Mouse (Mus musculus): ENCODE data around the gene Pds5a. TPM values are rescaled to one million over a fixed set of nuclear protein-coding genes. Genes with fewer than 3 reads are reported as not detected.

Gene Pds5a
- polyA plus RNA-seq, 1 experiment = 53.7 TPM

DNA sequence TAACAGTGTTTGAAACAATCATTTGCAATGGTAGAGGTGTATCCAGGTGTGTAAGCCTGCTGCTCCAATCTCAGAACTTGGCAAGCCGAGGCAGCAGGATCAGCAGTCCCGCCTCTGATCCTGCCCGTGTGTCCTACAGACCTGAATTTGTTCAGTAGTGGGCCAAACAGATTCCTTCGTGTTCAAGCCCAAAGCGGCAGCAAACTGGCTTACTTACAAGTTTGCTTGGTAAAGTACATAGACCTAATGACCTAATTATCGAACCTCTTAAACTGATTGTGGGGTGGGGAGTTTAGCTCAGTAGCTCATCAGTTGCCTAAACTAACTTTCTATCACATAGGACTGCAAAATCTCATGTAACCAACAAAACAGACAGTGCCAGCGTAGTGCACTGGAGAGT, 98.4 kb downstream of the Pds5a start:
- no peak overlapping the region for H3K27ac ChIP-seq (ENCODE audit: insufficient read depth, low read length)
- H3K4me1 ChIP-seq (ENCODE audit: control insufficient read depth, insufficient read depth, low read length) = no peaks in the 10 kb centered on the region
- TF ChIP-seq CTCF (IDR thresholded peaks at IDR 0.05; ENCODE audit: extremely low read depth, insufficient read depth, low read length) (no peak), POLR2A (IDR thresholded peaks at IDR 0.05; ENCODE audit: extremely low read depth, insufficient read depth, low read length) (no peak)
- no peak overlapping the region for H3K4me3 ChIP-seq (ENCODE audit: insufficient read depth, low read length)

DNA sequence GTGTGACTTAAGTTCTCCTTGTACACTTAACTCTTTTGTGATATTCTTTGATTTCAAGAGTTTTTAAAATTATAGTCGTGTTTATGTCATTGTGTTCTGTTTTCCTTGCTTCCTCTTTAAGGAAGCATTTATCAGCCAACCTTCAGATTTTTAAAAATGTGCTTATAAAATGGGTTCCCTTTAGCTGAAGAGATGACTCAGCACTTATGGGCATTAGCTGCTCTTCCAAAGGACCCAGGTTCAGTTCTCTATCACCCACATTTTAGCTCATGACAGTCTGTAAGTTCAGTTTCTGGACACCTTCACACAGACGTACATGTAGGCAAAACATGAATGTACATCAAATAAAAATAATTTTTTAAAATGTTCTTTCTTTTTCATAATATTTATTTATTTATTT, 105.7 kb downstream of the Pds5a start:
- Histone ChIP-seq H3K27ac (ENCODE audit: insufficient read depth, low read length) (no peak overlapping the region), H3K4me3 (ENCODE audit: insufficient read depth, low read length) (no peak overlapping the region), H3K4me1 (ENCODE audit: control insufficient read depth, insufficient read depth, low read length) (no peaks in the 10 kb centered on the region)
- TF ChIP-seq CTCF (IDR thresholded peaks at IDR 0.05; ENCODE audit: extremely low read depth, insufficient read depth, low read length) (no peak), POLR2A (IDR thresholded peaks at IDR 0.05; ENCODE audit: extremely low read depth, insufficient read depth, low read length) (no peak)

DNA sequence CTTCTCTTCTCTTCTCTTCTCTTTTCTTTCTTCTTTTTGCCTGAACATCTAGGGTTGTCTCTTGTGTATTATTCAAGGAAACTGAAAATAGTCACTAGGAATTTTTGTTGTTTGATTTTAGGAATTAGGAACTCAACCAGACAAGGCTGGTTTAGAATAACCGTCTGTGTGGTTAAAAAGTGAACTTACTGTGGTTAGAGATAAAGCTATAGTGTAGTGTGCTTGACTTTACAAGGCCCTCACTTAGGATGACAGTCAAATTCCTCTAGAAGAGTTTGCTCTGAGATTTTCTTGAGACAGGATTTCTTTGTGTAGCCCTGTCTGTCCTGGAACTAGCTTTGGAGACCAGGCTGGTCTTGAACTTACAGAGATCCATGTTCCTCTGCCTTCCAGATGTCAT, 107.9 kb downstream of the Pds5a start:
- TF ChIP-seq CTCF (IDR thresholded peaks at IDR 0.05; ENCODE audit: extremely low read depth, insufficient read depth, low read length) (no peak), POLR2A (IDR thresholded peaks at IDR 0.05; ENCODE audit: extremely low read depth, insufficient read depth, low read length) (no peak)
- no peak overlapping the region for H3K4me3 ChIP-seq (ENCODE audit: insufficient read depth, low read length)
- no peaks in the 10 kb centered on the region for H3K4me1 ChIP-seq (ENCODE audit: control insufficient read depth, insufficient read depth, low read length)
- H3K27ac ChIP-seq (ENCODE audit: insufficient read depth, low read length) = no peak overlapping the region

DNA sequence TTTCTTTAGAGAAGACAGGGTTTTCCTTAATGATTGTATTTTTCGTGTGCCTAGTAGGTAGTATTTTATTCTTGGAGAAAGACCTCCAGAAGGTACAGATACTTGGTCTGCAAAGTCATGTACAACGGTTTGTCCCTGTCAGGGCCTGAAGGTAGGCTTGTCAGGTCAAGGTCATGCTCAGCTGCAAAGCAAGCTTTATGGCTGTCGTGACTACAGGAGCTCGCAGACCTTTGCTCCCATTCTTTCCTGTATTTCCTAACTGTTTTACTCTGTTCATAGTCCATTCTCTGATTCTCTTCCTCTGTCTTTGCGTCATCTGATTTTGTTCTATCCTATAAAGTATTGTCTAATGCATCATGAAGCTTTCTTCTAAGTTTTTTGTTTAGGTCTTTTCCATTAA, 111.8 kb downstream of the Pds5a start:
- no peaks in the 10 kb centered on the region for H3K4me1 ChIP-seq (ENCODE audit: control insufficient read depth, insufficient read depth, low read length)
- TF ChIP-seq POLR2A (IDR thresholded peaks at IDR 0.05; ENCODE audit: extremely low read depth, insufficient read depth, low read length) = no peak
- TF ChIP-seq CTCF (IDR thresholded peaks at IDR 0.05; ENCODE audit: extremely low read depth, insufficient read depth, low read length) = no peak
- no peak overlapping the region for H3K27ac ChIP-seq (ENCODE audit: insufficient read depth, low read length)
- no peak overlapping the region for H3K4me3 ChIP-seq (ENCODE audit: insufficient read depth, low read length)

DNA sequence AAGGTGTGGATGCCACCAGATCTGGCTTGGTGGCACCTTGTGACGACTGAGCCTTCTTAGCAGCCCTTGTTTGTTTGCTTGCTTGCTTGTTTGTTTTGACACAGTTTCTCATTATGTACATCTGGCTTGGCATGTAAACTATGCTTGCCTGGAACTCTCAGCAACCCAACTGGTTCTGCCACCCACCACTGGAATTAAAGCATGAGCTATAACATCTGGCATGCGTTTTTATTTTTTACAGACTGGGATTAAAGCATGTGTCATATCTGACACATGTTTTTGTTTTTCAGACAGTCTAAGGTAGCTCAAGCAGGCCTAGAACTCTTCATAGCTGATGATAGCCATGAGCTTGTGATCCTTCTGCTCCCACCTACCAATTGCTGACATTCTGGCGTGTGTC, 119.5 kb downstream of the Pds5a start:
- Histone ChIP-seq H3K4me3 (ENCODE audit: insufficient read depth, low read length) (no peak overlapping the region), H3K27ac (ENCODE audit: insufficient read depth, low read length) (no peak overlapping the region), H3K4me1 (ENCODE audit: control insufficient read depth, insufficient read depth, low read length) (peaks cover 3% of the 10 kb centered on the region; the same call in 1 of the 2 replicates)
- TF ChIP-seq POLR2A (IDR thresholded peaks at IDR 0.05; ENCODE audit: extremely low read depth, insufficient read depth, low read length) (no peak), CTCF (IDR thresholded peaks at IDR 0.05; ENCODE audit: extremely low read depth, insufficient read depth, low read length) (no peak)

DNA sequence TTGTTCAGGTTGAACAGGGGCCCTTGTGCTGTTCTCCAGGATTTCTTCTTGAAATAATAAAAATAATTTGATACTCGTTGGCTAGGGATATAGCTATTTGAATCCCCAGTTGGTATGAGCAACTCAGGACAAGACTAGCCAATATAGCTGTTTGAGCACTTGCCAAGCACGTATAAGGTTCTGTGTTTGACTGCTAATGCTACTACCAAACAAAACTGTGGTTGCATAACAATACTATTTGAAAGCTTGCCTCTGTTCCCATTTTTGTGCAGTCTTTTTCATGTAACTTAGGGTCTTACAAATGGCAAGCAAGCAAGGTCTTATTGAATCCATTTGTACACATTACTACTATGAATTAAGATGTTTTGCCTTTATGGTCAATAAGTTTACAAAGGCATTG, 122.2 kb downstream of the Pds5a start:
- Histone ChIP-seq H3K4me1 (ENCODE audit: control insufficient read depth, insufficient read depth, low read length) (peaks cover 3% of the 10 kb centered on the region; the same call in 1 of the 2 replicates), H3K4me3 (ENCODE audit: insufficient read depth, low read length) (no peak overlapping the region), H3K27ac (ENCODE audit: insufficient read depth, low read length) (no peak overlapping the region)
- no peak for TF ChIP-seq POLR2A (IDR thresholded peaks at IDR 0.05; ENCODE audit: extremely low read depth, insufficient read depth, low read length)
- no peak for TF ChIP-seq CTCF (IDR thresholded peaks at IDR 0.05; ENCODE audit: extremely low read depth, insufficient read depth, low read length)

DNA sequence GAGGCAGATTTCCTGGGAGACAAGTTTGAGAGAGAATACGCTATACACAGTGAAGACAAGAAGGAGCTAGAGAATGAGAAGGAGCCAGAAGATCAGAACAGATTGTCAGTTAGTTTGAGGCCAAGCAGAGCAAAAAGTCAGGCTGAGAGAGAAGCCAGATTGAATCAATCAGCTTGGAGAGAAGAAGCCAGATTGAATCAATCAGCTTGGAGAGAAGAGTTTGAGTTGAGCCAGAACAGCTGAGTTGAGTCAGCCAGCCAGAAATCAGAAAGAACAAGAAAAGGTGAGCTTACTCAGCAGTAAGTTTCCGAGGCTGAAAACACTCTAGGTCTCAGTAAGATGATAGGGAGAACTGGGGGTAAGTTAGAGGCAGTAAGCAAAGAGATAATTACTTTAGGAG, 123.2 kb downstream of the Pds5a start:
- TF ChIP-seq POLR2A (IDR thresholded peaks at IDR 0.05; ENCODE audit: extremely low read depth, insufficient read depth, low read length) (no peak), CTCF (IDR thresholded peaks at IDR 0.05; ENCODE audit: extremely low read depth, insufficient read depth, low read length) (no peak)
- no peak overlapping the region for H3K27ac ChIP-seq (ENCODE audit: insufficient read depth, low read length)
- no peak overlapping the region for H3K4me3 ChIP-seq (ENCODE audit: insufficient read depth, low read length)
- H3K4me1 ChIP-seq (ENCODE audit: control insufficient read depth, insufficient read depth, low read length) = peaks cover 3% of the 10 kb centered on the region; the same call in 1 of the 2 replicates

DNA sequence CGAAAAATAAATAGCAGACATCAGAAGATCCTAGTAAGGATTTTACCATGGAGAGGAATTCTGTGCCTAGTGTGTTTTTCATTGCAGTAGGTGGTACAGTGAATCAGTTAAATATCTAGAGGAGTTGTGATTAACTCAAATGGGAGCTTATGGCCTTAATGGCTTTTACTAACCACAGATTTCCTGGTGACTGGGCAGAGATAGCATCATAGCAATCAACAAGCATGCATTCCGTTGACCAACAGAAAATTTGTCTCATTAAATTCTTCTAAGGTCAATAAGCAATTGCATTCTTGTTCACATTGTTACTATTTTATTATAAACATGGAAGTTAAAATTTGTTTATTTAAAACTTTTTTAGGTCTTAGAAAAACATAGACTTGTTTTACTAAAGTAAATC, 132.6 kb downstream of the Pds5a start:
- TF ChIP-seq CTCF (IDR thresholded peaks at IDR 0.05; ENCODE audit: extremely low read depth, insufficient read depth, low read length) (no peak), POLR2A (IDR thresholded peaks at IDR 0.05; ENCODE audit: extremely low read depth, insufficient read depth, low read length) (no peak)
- Histone ChIP-seq H3K4me1 (ENCODE audit: control insufficient read depth, insufficient read depth, low read length) (no peaks in the 10 kb centered on the region; the same call in 1 of the 2 replicates), H3K4me3 (ENCODE audit: insufficient read depth, low read length) (no peak overlapping the region), H3K27ac (ENCODE audit: insufficient read depth, low read length) (no peak overlapping the region)

DNA sequence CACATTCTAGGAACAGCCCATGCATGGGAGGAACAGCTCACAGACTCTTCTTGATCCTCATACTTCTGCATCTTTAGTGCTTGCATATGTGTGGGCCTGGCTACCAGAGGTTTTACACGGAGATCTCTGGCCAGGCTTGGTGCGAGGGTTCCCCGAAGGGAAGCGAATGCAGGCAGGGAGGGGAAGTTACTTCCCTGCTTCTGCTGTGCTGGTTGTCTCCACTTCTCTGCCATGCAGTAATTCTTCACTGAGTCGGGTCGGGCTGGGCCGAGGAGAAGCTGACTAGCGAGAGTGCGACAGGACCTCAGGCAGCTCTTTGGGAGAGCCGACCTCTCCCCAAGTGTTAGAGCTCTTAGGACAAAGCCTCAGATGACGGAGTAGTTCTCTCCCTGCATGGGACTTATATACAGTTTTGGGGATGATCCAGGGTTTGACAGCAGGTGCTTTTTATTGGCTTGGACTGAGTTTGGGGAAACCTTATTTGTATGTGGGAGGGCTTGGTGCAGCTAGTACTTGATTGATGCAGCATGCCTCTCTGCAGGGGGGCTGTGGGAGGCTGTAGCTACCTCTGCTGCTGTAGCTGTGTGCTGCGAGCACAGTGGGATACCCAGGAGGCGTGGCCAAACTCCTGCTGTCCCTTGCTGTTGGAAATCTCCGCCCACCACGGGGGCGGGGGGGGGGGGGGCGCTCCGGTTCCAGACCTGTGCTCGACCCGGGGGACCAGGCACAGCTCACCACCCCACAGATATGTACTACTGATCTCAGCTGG, 136.8 kb downstream of the Pds5a start:
- no peak overlapping the region for H3K4me3 ChIP-seq (ENCODE audit: insufficient read depth, low read length)
- TF ChIP-seq POLR2A (IDR thresholded peaks at IDR 0.05; ENCODE audit: extremely low read depth, insufficient read depth, low read length) = no peak
- TF ChIP-seq CTCF (IDR thresholded peaks at IDR 0.05; ENCODE audit: extremely low read depth, insufficient read depth, low read length) = no peak

DNA sequence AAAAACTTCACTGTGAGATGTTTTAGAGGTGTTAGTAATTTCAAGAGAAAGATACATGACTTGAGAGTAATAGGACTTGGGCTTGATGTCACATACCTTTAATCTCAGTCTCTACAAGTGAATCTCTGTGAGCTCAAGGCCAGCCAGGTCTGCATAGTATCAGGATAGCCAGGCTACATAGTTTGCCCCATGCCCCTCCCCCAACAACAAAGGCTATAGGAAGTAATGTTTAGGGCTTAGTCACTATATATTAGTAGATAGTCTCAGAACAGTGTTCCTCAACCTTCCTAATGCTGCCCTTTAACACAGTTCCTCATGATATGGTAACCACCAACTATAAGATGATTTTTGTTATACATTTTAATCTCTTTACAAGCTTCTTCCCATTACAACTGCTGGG, 141.0 kb downstream of the Pds5a start:
- no peak for TF ChIP-seq CTCF (IDR thresholded peaks at IDR 0.05; ENCODE audit: extremely low read depth, insufficient read depth, low read length)
- TF ChIP-seq POLR2A (IDR thresholded peaks at IDR 0.05; ENCODE audit: extremely low read depth, insufficient read depth, low read length) = no peak

More for the DNA sequence above, 136.8 kb downstream of the Pds5a start:
- Histone ChIP-seq H3K4me1 (ENCODE audit: control insufficient read depth, insufficient read depth, low read length) (no peaks in the 10 kb centered on the region; the same call in 1 of the 2 replicates), H3K27ac (ENCODE audit: insufficient read depth, low read length) (no peak overlapping the region)

More for the DNA sequence above, 141.0 kb downstream of the Pds5a start:
- Histone ChIP-seq H3K4me3 (ENCODE audit: insufficient read depth, low read length) (no peak overlapping the region), H3K27ac (ENCODE audit: insufficient read depth, low read length) (no peak overlapping the region), H3K4me1 (ENCODE audit: control insufficient read depth, insufficient read depth, low read length) (no peaks in the 10 kb centered on the region)

Other genes with a start within 250 kb of the Pds5a start
- 0.49 TPM in 1 of 2 replicates, not detected in the other for gene Gm43552, start 205.4 kb downstream of the Pds5a start, polyA plus RNA-seq (2012; rRNA removed)
- gene Smim14, start 161.1 kb downstream of the Pds5a start, polyA plus RNA-seq (2012; rRNA removed) = 146 and 154 TPM in 2 replicates
- 107 and 110 TPM in 2 replicates for gene Ube2k, start 161.0 kb downstream of the Pds5a start, polyA plus RNA-seq (2012; rRNA removed)
- gene N4bp2, start 65.2 kb upstream of the Pds5a start, polyA plus RNA-seq (2012; rRNA removed) = 3.7 and 3.8 TPM in 2 replicates
- gene Rhoh, start 162.9 kb upstream of the Pds5a start, polyA plus RNA-seq (2012; rRNA removed) = 0.96 and 1.2 TPM in 2 replicates
- gene Chrna9, start 236.6 kb upstream of the Pds5a start, polyA plus RNA-seq (2012; rRNA removed) = not detected in 2 replicates